Mouse (Mus musculus): ENCODE measurements around the gene Dclk2. TPM values are rescaled to one million over a fixed set of nuclear protein-coding genes. Genes with fewer than 3 reads are reported as not detected.

Dclk2 gene
- polyA plus RNA-seq, 1 experiment from 2014 or later = 69.4 TPM

GRCm38 (mm10) chr3:86921181-86921975 lies 726 bp upstream of the Dclk2 start:
- peak overlapping the region; percentile 90 for H3K4me3 ChIP-seq
- no peaks in the 10 kb centered on the region for H3K27me3 ChIP-seq
- H3K9me3 ChIP-seq = no peaks in the 10 kb centered on the region
- peaks cover 15% of the 10 kb centered on the region for H3K36me3 ChIP-seq
- H3K9ac ChIP-seq = peak overlapping the region; percentile 96; the same call in 1 of the 2 replicates
- ATAC-seq (ENCODE audit: low read depth) = no peak
- peak overlapping the region; percentile 97 for H3K27ac ChIP-seq (replicated peaks)
- H3K4me2 ChIP-seq = peak overlapping the region; percentile 82
- 70% methylated on average over 18 of the region's 18 CpGs for WGBS
- H3K4me1 ChIP-seq (replicated peaks) = peaks cover 35% of the 10 kb centered on the region

- under 1% methylated on average over 61 of the region's 61 CpGs for WGBS
These were observed 860 bp downstream of the Dclk2 start for GRCm38 (mm10) chr3:86919641-86920342.

GRCm38 (mm10) chr3:86917048-86917447 lies 3.6 kb downstream of the Dclk2 start:
- Histone ChIP-seq H3K4me1 (replicated peaks) (peaks cover 48% of the 10 kb centered on the region), H3K27me3 (no peaks in the 10 kb centered on the region), H3K27ac (replicated peaks) (no peak overlapping the region), H3K36me3 (peaks cover 21% of the 10 kb centered on the region), H3K4me3 (peak overlapping the region; percentile 3; the same call in 1 of the 2 replicates), H3K9ac (no peak overlapping the region), H3K9me3 (no peaks in the 10 kb centered on the region), H3K4me2 (peak overlapping the region; percentile 82)
- ATAC-seq (ENCODE audit: low read depth) = no peak
- 96% methylated on average over 5 of the region's 5 CpGs for WGBS

More at GRCm38 (mm10) chr3:86919641-86920342, 860 bp downstream of the Dclk2 start:
- Histone ChIP-seq H3K9me3 (no peaks in the 10 kb centered on the region), H3K4me3 (peak overlapping the region; percentile 90), H3K4me2 (peak overlapping the region; percentile 82), H3K27me3 (no peaks in the 10 kb centered on the region), H3K9ac (peak overlapping the region; percentile 96), H3K36me3 (peaks cover 21% of the 10 kb centered on the region), H3K4me1 (replicated peaks) (peaks cover 48% of the 10 kb centered on the region), H3K27ac (replicated peaks) (peak overlapping the region; percentile 97)
- peak; percentile 48 for ATAC-seq (ENCODE audit: low read depth)

- no peak overlapping the region for H3K27ac ChIP-seq (replicated peaks)
- peaks cover 21% of the 10 kb centered on the region for H3K36me3 ChIP-seq
- no peaks in the 10 kb centered on the region for H3K9me3 ChIP-seq
- ATAC-seq (ENCODE audit: low read depth) = no peak
- WGBS = 93% methylated on average over 4 of the region's 4 CpGs
- peaks cover 48% of the 10 kb centered on the region for H3K4me1 ChIP-seq (replicated peaks)
- H3K27me3 ChIP-seq = no peaks in the 10 kb centered on the region
- no peak overlapping the region for H3K9ac ChIP-seq
- H3K4me2 ChIP-seq = peak overlapping the region; percentile 82
- H3K4me3 ChIP-seq = peak overlapping the region; percentile 3; the same call in 1 of the 2 replicates
These were observed 4.0 kb downstream of the Dclk2 start for GRCm38 (mm10) chr3:86916626-86917025.

GRCm38 (mm10) chr3:86915291-86915690 lies 5.4 kb downstream of the Dclk2 start:
- Histone ChIP-seq H3K4me3 (no peak overlapping the region), H3K27me3 (no peaks in the 10 kb centered on the region), H3K4me2 (no peak overlapping the region), H3K36me3 (peaks cover 21% of the 10 kb centered on the region), H3K9ac (no peak overlapping the region), H3K9me3 (no peaks in the 10 kb centered on the region), H3K4me1 (replicated peaks) (peaks cover 44% of the 10 kb centered on the region), H3K27ac (replicated peaks) (no peak overlapping the region)
- ATAC-seq (ENCODE audit: low read depth) = no peak
- 64% methylated on average over 13 of the region's 13 CpGs for WGBS

GRCm38 (mm10) chr3:86914316-86914715 lies 6.3 kb downstream of the Dclk2 start:
- Histone ChIP-seq H3K4me1 (replicated peaks) (peaks cover 43% of the 10 kb centered on the region), H3K27me3 (no peaks in the 10 kb centered on the region)
- 76% methylated on average over 3 of the region's 3 CpGs for WGBS

GRCm38 (mm10) chr3:86898366-86898765 lies 22.3 kb downstream of the Dclk2 start:
- WGBS = 92% methylated on average over 5 of the region's 5 CpGs
- ATAC-seq (ENCODE audit: low read depth) = no peak
- Histone ChIP-seq H3K36me3 (peaks cover 26% of the 10 kb centered on the region), H3K27ac (replicated peaks) (no peak overlapping the region), H3K27me3 (no peaks in the 10 kb centered on the region), H3K4me1 (replicated peaks) (peaks cover 4% of the 10 kb centered on the region; the same call in 1 of the 2 replicates), H3K9ac (no peak overlapping the region), H3K9me3 (peaks cover 8% of the 10 kb centered on the region), H3K4me3 (no peak overlapping the region), H3K4me2 (no peak overlapping the region)

More at GRCm38 (mm10) chr3:86914316-86914715, 6.3 kb downstream of the Dclk2 start:
- Histone ChIP-seq H3K9me3 (no peaks in the 10 kb centered on the region), H3K9ac (no peak overlapping the region), H3K36me3 (peaks cover 21% of the 10 kb centered on the region), H3K4me3 (no peak overlapping the region), H3K4me2 (no peak overlapping the region), H3K27ac (replicated peaks) (no peak overlapping the region)
- ATAC-seq (ENCODE audit: low read depth) = no peak

GRCm38 (mm10) chr3:86897551-86897950 lies 23.1 kb downstream of the Dclk2 start:
- ATAC-seq (ENCODE audit: low read depth) = 0 out of 2 replicates have a peak, but pooled peaks have one; percentile 11
- Histone ChIP-seq H3K36me3 (peaks cover 21% of the 10 kb centered on the region), H3K4me2 (no peak overlapping the region), H3K27me3 (no peaks in the 10 kb centered on the region), H3K4me1 (replicated peaks) (peaks cover 4% of the 10 kb centered on the region; the same call in 1 of the 2 replicates), H3K4me3 (no peak overlapping the region), H3K27ac (replicated peaks) (no peak overlapping the region), H3K9me3 (peaks cover 8% of the 10 kb centered on the region), H3K9ac (no peak overlapping the region)
- WGBS = 65% methylated on average over 8 of the region's 8 CpGs

- no peak for ATAC-seq (ENCODE audit: low read depth)
- H3K36me3 ChIP-seq = peaks cover 17% of the 10 kb centered on the region
- H3K27ac ChIP-seq (replicated peaks) = no peak overlapping the region
- H3K4me2 ChIP-seq = no peak overlapping the region
- peaks cover 4% of the 10 kb centered on the region; the same call in 1 of the 2 replicates for H3K4me1 ChIP-seq (replicated peaks)
- WGBS = 86% methylated on average over 9 of the region's 9 CpGs
- H3K27me3 ChIP-seq = no peaks in the 10 kb centered on the region
- H3K9me3 ChIP-seq = peaks cover 8% of the 10 kb centered on the region
- no peak overlapping the region for H3K9ac ChIP-seq
- H3K4me3 ChIP-seq = no peak overlapping the region
These were observed 23.6 kb downstream of the Dclk2 start for GRCm38 (mm10) chr3:86897066-86897465.

GRCm38 (mm10) chr3:86894491-86894890 lies 26.2 kb downstream of the Dclk2 start:
- no peak for ATAC-seq (ENCODE audit: low read depth)
- no peaks in the 10 kb centered on the region for H3K9me3 ChIP-seq
- 0 out of 2 replicates have a peak, but pooled peaks cover 4% of the 10 kb centered on the region for H3K36me3 ChIP-seq

GRCm38 (mm10) chr3:86887512-86887911 lies 33.1 kb downstream of the Dclk2 start:
- Histone ChIP-seq H3K4me2 (no peak overlapping the region), H3K4me1 (replicated peaks) (peaks cover 24% of the 10 kb centered on the region), H3K4me3 (no peak overlapping the region), H3K36me3 (no peaks in the 10 kb centered on the region), H3K9ac (no peak overlapping the region), H3K9me3 (no peaks in the 10 kb centered on the region), H3K27me3 (no peaks in the 10 kb centered on the region), H3K27ac (replicated peaks) (no peak overlapping the region)
- no peak for ATAC-seq (ENCODE audit: low read depth)

More at GRCm38 (mm10) chr3:86894491-86894890, 26.2 kb downstream of the Dclk2 start:
- Histone ChIP-seq H3K4me2 (no peak overlapping the region), H3K27me3 (no peaks in the 10 kb centered on the region), H3K4me1 (replicated peaks) (peaks cover 18% of the 10 kb centered on the region), H3K4me3 (no peak overlapping the region), H3K27ac (replicated peaks) (no peak overlapping the region), H3K9ac (no peak overlapping the region)
- WGBS = 79% methylated on average over 2 of the region's 2 CpGs

- no peak overlapping the region for H3K9ac ChIP-seq
- ATAC-seq (ENCODE audit: low read depth) = no peak
These were observed 35.5 kb downstream of the Dclk2 start for GRCm38 (mm10) chr3:86885180-86885579.

More at GRCm38 (mm10) chr3:86885180-86885579, 35.5 kb downstream of the Dclk2 start:
- H3K27me3 ChIP-seq = no peaks in the 10 kb centered on the region
- peaks cover 14% of the 10 kb centered on the region for H3K4me1 ChIP-seq (replicated peaks)
- no peak overlapping the region for H3K4me3 ChIP-seq
- H3K27ac ChIP-seq (replicated peaks) = no peak overlapping the region
- no peaks in the 10 kb centered on the region for H3K36me3 ChIP-seq
- 99% methylated on average over 5 of the region's 5 CpGs for WGBS
- H3K4me2 ChIP-seq = no peak overlapping the region
- no peaks in the 10 kb centered on the region for H3K9me3 ChIP-seq
